Mouse (Mus musculus): ENCODE results near the gene Scrt2. TPM values are rescaled to one million over a fixed set of nuclear protein-coding genes. Genes with fewer than 3 reads are reported as not detected.

Scrt2 gene
- total RNA-seq, 2 experiments from 2014 or later = 24.4 to 25.4 TPM

GRCm38 (mm10) chr2:152143279-152144157 lies 62.2 kb downstream of the Scrt2 start, which contains the start of gene Tcf15:
Tcf15 (plus strand) TSS chr2:152143561.
- peak in 1 of 2 experiments; percentile 21 for DNase-seq (ENCODE audit: low spot score in 2 of 2)
- TF ChIP-seq CTCF (conservative IDR thresholded peaks at IDR 0.05) = no peak
- Histone ChIP-seq H3K4me3 (peak within 1 kb of the TSS; percentile 56), H3K27ac (peak within 1 kb of the TSS; percentile 70; the same call in 1 of the 2 replicates)

GRCm38 (mm10) chr2:152144158-152144450 lies 62.8 kb downstream of the Scrt2 start:
- Histone ChIP-seq H3K4me3 (peak overlapping the region; percentile 56), H3K27ac (peak overlapping the region; percentile 70; the same call in 1 of the 2 replicates)
- no peak for TF ChIP-seq CTCF (conservative IDR thresholded peaks at IDR 0.05)
- DNase-seq (ENCODE audit: low spot score in 2 of 2) = no peak

- TF ChIP-seq CTCF (conservative IDR thresholded peaks at IDR 0.05) = no peak
- H3K4me3 ChIP-seq = peak overlapping the region; percentile 56
- no peak for DNase-seq (ENCODE audit: low spot score in 2 of 2)
Observed at GRCm38 (mm10) chr2:152144501-152144900, 63.2 kb downstream of the Scrt2 start.

More at GRCm38 (mm10) chr2:152144501-152144900, 63.2 kb downstream of the Scrt2 start:
- no peak overlapping the region for H3K27ac ChIP-seq

Other genes with a start within 250 kb of the Scrt2 start
- not detected for gene Rspo4, start 238.6 kb upstream of the Scrt2 start, total RNA-seq (2021)
- gene Angpt4, start 170.3 kb upstream of the Scrt2 start, total RNA-seq (2021) = under 1 TPM in 1 of 2 experiments, not detected in 1; 0.20 TPM
- 1 to 10 TPM; 7.8 to 8.0 TPM for gene Fam110a, start 101.3 kb upstream of the Scrt2 start, total RNA-seq (2021)
- gene Slc52a3, start 85.0 kb upstream of the Scrt2 start, total RNA-seq (2021) = 1 to 10 TPM; 2.8 to 2.9 TPM
- gene Srxn1, start 24.0 kb downstream of the Scrt2 start, total RNA-seq (2021) = 10 to 100 TPM; 76.0 to 80.6 TPM
- gene Tcf15, start 62.0 kb downstream of the Scrt2 start, total RNA-seq (2021) = 1 to 10 TPM; 2.7 to 5.1 TPM
- 10 to 100 TPM; 95.3 to 97.7 TPM for gene Csnk2a1, start 145.3 kb downstream of the Scrt2 start, total RNA-seq (2021)
- gene Tbc1d20, start 212.3 kb downstream of the Scrt2 start, total RNA-seq (2021) = 10 to 100 TPM; 51.1 to 54.6 TPM